Mouse (Mus musculus) MEL (cell line): ENCODE data around the gene Med24.

Source experiments
- BHLHE40 ChIP-seq: IDR thresholded peaks from 2 replicates; pipeline ENCODE4 v1.6.1; 2012; ENCODE audit warnings: low read depth, mild to moderate bottlenecking, inconsistent platforms, low read length, improper control_type of control experiment, borderline replicate concordance
- CHD2 ChIP-seq: IDR thresholded peaks from 2 replicates; pipeline ENCODE4 v1.6.1; 2011; ENCODE audit warnings: low read length, improper control_type of control experiment
- CTCF ChIP-seq, 3 experiments: IDR thresholded peaks in 2 of 3; conservative IDR thresholded peaks in 1 of 3; 2 replicates each; pipeline ENCODE4 v1.5.1; 2011 to 2012; ENCODE audit warnings: low read length in 3 of 3, low read depth in 2 of 3, mild to moderate bottlenecking in 2 of 3, improper control_type of control experiment in 1 of 3, inconsistent platforms in 1 of 3, mixed read lengths in 1 of 3, moderate library complexity in 1 of 3; ENCODE audit not compliant: control insufficient read depth in 1 of 3, insufficient read depth in 1 of 3, poor library complexity in 1 of 3, severe bottlenecking in 1 of 3
- E2F4 ChIP-seq: IDR thresholded peaks from 2 replicates; pipeline ENCODE4 v1.6.1; 2011; ENCODE audit warnings: low read depth, low read length, improper control_type of control experiment, borderline replicate concordance
- GATA1 ChIP-seq: IDR thresholded peaks from 2 replicates; pipeline ENCODE4 v1.6.1; 2011; ENCODE audit warnings: low read depth, low read length, improper control_type of control experiment
- HCFC1 ChIP-seq: IDR thresholded peaks from 2 replicates; pipeline ENCODE4 v1.6.1; 2012; ENCODE audit warnings: low read depth, mild to moderate bottlenecking, inconsistent platforms, low read length, improper control_type of control experiment, moderate library complexity
- MXI1 ChIP-seq: IDR thresholded peaks from 2 replicates; pipeline ENCODE4 v1.6.1; 2011; ENCODE audit warnings: mild to moderate bottlenecking, low read depth, low read length, improper control_type of control experiment
- POLR2A ChIP-seq, 2 experiments: IDR thresholded peaks; 2 replicates each; pipeline ENCODE4 v1.6.1; 2011 to 2012; ENCODE audit warnings: low read length in 2 of 2, mild to moderate bottlenecking in 2 of 2, control low read depth in 1 of 2, improper control_type of control experiment in 1 of 2, low read depth in 1 of 2, moderate library complexity in 1 of 2; ENCODE audit not compliant: control insufficient read depth in 1 of 2, insufficient read depth in 1 of 2, poor library complexity in 1 of 2
- RAD21 ChIP-seq: IDR thresholded peaks from 2 replicates; pipeline ENCODE4 v1.6.1; 2011; ENCODE audit warnings: mild to moderate bottlenecking, low read depth, low read length, improper control_type of control experiment
- TCF12 ChIP-seq: IDR thresholded peaks from 2 replicates; pipeline ENCODE4 v1.6.1; 2014; ENCODE audit warnings: low read depth, mild to moderate bottlenecking, inconsistent platforms, low read length, improper control_type of control experiment, moderate library complexity

GRCm38 (mm10) chr11:98685642-98686041 lies 43.6 kb downstream of the Med24 start:
- TF ChIP-seq CTCF (IDR thresholded peaks at IDR 0.05 in 2 of 3, conservative IDR thresholded peaks at IDR 0.05 in 1 of 3; ENCODE audit: control insufficient read depth in 1 of 3, insufficient read depth in 1 of 3, low read depth in 2 of 3, low read length in 3 of 3, poor library complexity in 1 of 3, severe bottlenecking in 1 of 3): no peak
- no peak for TF ChIP-seq HCFC1
- no peak for TF ChIP-seq POLR2A (IDR thresholded peaks at IDR 0.05; ENCODE audit: control insufficient read depth in 1 of 2, insufficient read depth in 1 of 2, low read depth in 1 of 2, low read length in 2 of 2, poor library complexity in 1 of 2)
- TF ChIP-seq BHLHE40: no peak
- no peak for TF ChIP-seq RAD21
- TF ChIP-seq E2F4: no peak
- TF ChIP-seq GATA1: no peak
- TF ChIP-seq TCF12: no peak
- no peak for TF ChIP-seq MXI1
- TF ChIP-seq CHD2: no peak
